Mouse (Mus musculus) cerebellum, adult 2 months (tissue): Measurements from ENCODE around the gene Zfp758.
"Not testable (repeated sequence)": the region's sequence is repeated elsewhere in the genome, so short reads cannot be mapped to it uniquely, and the experiment has no call there.

ENCODE experiments used
- CTCF ChIP-seq: fragments of 200-500 bp; IDR thresholded peaks from 2 replicates; pipeline ENCODE4 v1.5.1; 2011; ENCODE audit warnings: low read depth, mild to moderate bottlenecking, control low read depth, low read length, moderate library complexity, borderline replicate concordance; ENCODE audit not compliant: insufficient read depth
- POLR2A ChIP-seq: fragments of 200-500 bp; IDR thresholded peaks from 2 replicates; pipeline ENCODE4 v1.6.1; 2011; ENCODE audit warnings: low read length, control low read depth, borderline replicate concordance; ENCODE audit not compliant: insufficient read depth

GRCm38 (mm10) chr17:22314219-22314618 lies 47.0 kb upstream of the Zfp758 start:
- not testable (repeated sequence) for TF ChIP-seq POLR2A, CTCF
